Mouse (Mus musculus) E14TG2a.4 (cell line): Measurements from ENCODE around the gene Diexf.

ENCODE experiments used
- CTCF ChIP-seq: conservative IDR thresholded peaks from 2 replicates; pipeline ENCODE4 v1.5.1; 2014; ENCODE audit warnings: low read length
- NANOG ChIP-seq: IDR thresholded peaks from 2 replicates; pipeline ENCODE4 v1.6.1; 2014; ENCODE audit warnings: borderline replicate concordance, low read length, mixed read lengths
- POU5F1 ChIP-seq: IDR thresholded peaks from 2 replicates; pipeline ENCODE4 v1.6.1; 2014; ENCODE audit warnings: low read length, borderline replicate concordance

- no peak for TF ChIP-seq CTCF
- TF ChIP-seq POU5F1, result no peak
- no peak for TF ChIP-seq NANOG
These were observed 39.7 kb downstream of the Diexf start for GRCm38 (mm10) chr1:193090211-193090871.
